8 mouse cellular contexts compared by ENCODE assay signal in genomic region chr12:84347192-84347591, GRCm38 (mm10). TPM values are rescaled to one million over a fixed set of nuclear protein-coding genes. Genes with fewer than 3 reads are reported as not detected.
DNase-seq lines count a peak whose midpoint lies in the region; ATAC-seq and TF ChIP-seq lines count a peak whose summit lies in the region.

No protein-coding gene starts in this region.

- H3K4me2 ChIP-seq in intestine, embryonic 16.5 days (ENCODE audit: low read depth, low read length), result no peak overlapping the region

- peaks cover 6% of the 10 kb centered on the region; the same call in 1 of the 2 replicates for H3K36me3 ChIP-seq in intestine, embryonic 16.5 days (ENCODE audit: control insufficient read depth, insufficient read depth, low read length)

- no peaks in the 10 kb centered on the region for H3K27me3 ChIP-seq in intestine, embryonic 16.5 days (replicated peaks; ENCODE audit: control insufficient read depth, insufficient read depth, low read length)

- peak; percentile 55; the same call in 1 of the 2 replicates for ATAC-seq in intestine, embryonic 16.5 days

- 45% methylated on average over 2 of the region's 2 CpGs for WGBS in intestine, embryonic 16.5 days

- H3K27ac ChIP-seq in gastrocnemius, adult 2 months, result no peak overlapping the region
- H3K27ac ChIP-seq in intestine, embryonic 16.5 days (ENCODE audit: low read length), result no peak overlapping the region

- H3K4me1 ChIP-seq in intestine, embryonic 16.5 days (ENCODE audit: control insufficient read depth, insufficient read depth, low read length), result no peaks in the 10 kb centered on the region

- no peak overlapping the region for H3K9ac ChIP-seq in intestine, embryonic 16.5 days (ENCODE audit: low read depth, low read length)

- intact Hi-C loops in gastrocnemius, adult 2 months (cut with DNase I), result no loop called here
- intact Hi-C loops in gastrocnemius, postnatal 36 days (cut with DNase I), result no loop called here

- TF ChIP-seq CTCF in gastrocnemius, adult 2 months (IDR thresholded peaks at IDR 0.05), result peak; percentile 43

- no peaks in the 10 kb centered on the region for H3K9me3 ChIP-seq in intestine, embryonic 16.5 days (ENCODE audit: control insufficient read depth, low read length)

- no peak overlapping the region for H3K4me3 ChIP-seq in gastrocnemius, adult 2 months
- H3K4me3 ChIP-seq in intestine, embryonic 16.5 days (ENCODE audit: low read length), result no peak overlapping the region

- no peak for DNase-seq in gastrocnemius, adult 2 months
- DNase-seq in gastrocnemius, postnatal 36 days, result no peak
- DNase-seq in urinary bladder, postnatal 14 days (ENCODE audit: low spot score), result peak; percentile 39
- no peak for DNase-seq in urinary bladder, adult 2 months (ENCODE audit: low spot score)
- peak; percentile 59 for DNase-seq in lung, postnatal 36 days
- no peak for DNase-seq in thymus, postnatal 0 days (ENCODE audit: low spot score)
- DNase-seq in layer of hippocampus, postnatal 25 days (ENCODE audit: extremely low spot score in 1 of 2, low spot score in 1 of 2), result no peak

RNA-seq across cellular contexts. Expression of gene Coq6, which starts 14.3 kb away (rescaled TPM):
- 10 to 100 TPM; 20.0 to 31.0 TPM for total RNA-seq in gastrocnemius, adult 2 months (2021)
- 10 to 100 TPM; 24.8 to 25.0 TPM for total RNA-seq in gastrocnemius, postnatal 36 days (2021)
- 27.1 and 32.3 TPM in 2 replicates for polyA plus RNA-seq in urinary bladder, adult 2 months (2012; rRNA removed)
- polyA plus RNA-seq in intestine, embryonic 16.5 days (2015; fragmentation: Nextera tagmentation; extraction: Ambion mirVana), result 51.2 and 53.8 TPM in 2 replicates
- 30.3 and 36.6 TPM in 2 replicates for polyA plus RNA-seq in thymus, postnatal 0 days (2015; fragmentation: Nextera tagmentation; extraction: Ambion mirVana)
- 10 to 100 TPM; 26.4 to 28.7 TPM for total RNA-seq in layer of hippocampus, postnatal 25 days (2021)

RNA-seq across cellular contexts. Expression of gene Fam161b, which starts 14.4 kb away (rescaled TPM):
- 1 to 10 TPM in 1 of 2 experiments, under 1 TPM in 1; 0.82 to 1.3 TPM for total RNA-seq in gastrocnemius, adult 2 months (2021)
- total RNA-seq in gastrocnemius, postnatal 36 days (2021), result 1 to 10 TPM in 1 of 2 experiments, under 1 TPM in 1; 0.54 to 1.1 TPM
- polyA plus RNA-seq in urinary bladder, adult 2 months (2012; rRNA removed), result 4.2 and 4.4 TPM in 2 replicates
- polyA plus RNA-seq in intestine, embryonic 16.5 days (2015; fragmentation: Nextera tagmentation; extraction: Ambion mirVana), result 2.3 and 3.3 TPM in 2 replicates
- polyA plus RNA-seq in thymus, postnatal 0 days (2015; fragmentation: Nextera tagmentation; extraction: Ambion mirVana), result 1.1 and 1.2 TPM in 2 replicates
- 10 to 100 TPM in 1 of 2 experiments, 1 to 10 TPM in 1; 9.5 to 10.8 TPM for total RNA-seq in layer of hippocampus, postnatal 25 days (2021)

RNA-seq across cellular contexts. Expression of gene Zfp410, which starts 30.5 kb away (rescaled TPM):
- 10 to 100 TPM; 21.2 to 24.9 TPM for total RNA-seq in gastrocnemius, adult 2 months (2021)
- total RNA-seq in gastrocnemius, postnatal 36 days (2021), result 10 to 100 TPM; 16.5 to 18.2 TPM
- 35.1 and 40.5 TPM in 2 replicates for polyA plus RNA-seq in urinary bladder, adult 2 months (2012; rRNA removed)
- polyA plus RNA-seq in intestine, embryonic 16.5 days (2015; fragmentation: Nextera tagmentation; extraction: Ambion mirVana), result 54.8 and 61.5 TPM in 2 replicates
- polyA plus RNA-seq in thymus, postnatal 0 days (2015; fragmentation: Nextera tagmentation; extraction: Ambion mirVana), result 87.5 and 93.0 TPM in 2 replicates
- 10 to 100 TPM; 31.4 to 38.7 TPM for total RNA-seq in layer of hippocampus, postnatal 25 days (2021)

Comparison
In these comparisons a context has a peak if more than half of its experiments do, and no peak if none do; other contexts are left out.
1. DNase-seq: peak in urinary bladder, postnatal 14 days (single experiment) and lung, postnatal 36 days (single experiment); none in gastrocnemius, adult 2 months (single experiment), gastrocnemius, postnatal 36 days (0 of 2), urinary bladder, adult 2 months (single experiment), thymus, postnatal 0 days (single experiment) and layer of hippocampus, postnatal 25 days (0 of 2).
2. RNA of gene Fam161b, which starts 14.4 kb away (total RNA-seq): 9.5 to 10.8 TPM in layer of hippocampus, postnatal 25 days; 0.82 to 1.3 TPM in gastrocnemius, adult 2 months and 0.54 to 1.1 TPM in gastrocnemius, postnatal 36 days; every median in the first group is over 4 times any median in the second.